ENCODE assay signal across 7 mouse cellular contexts in the genomic region with DNA sequence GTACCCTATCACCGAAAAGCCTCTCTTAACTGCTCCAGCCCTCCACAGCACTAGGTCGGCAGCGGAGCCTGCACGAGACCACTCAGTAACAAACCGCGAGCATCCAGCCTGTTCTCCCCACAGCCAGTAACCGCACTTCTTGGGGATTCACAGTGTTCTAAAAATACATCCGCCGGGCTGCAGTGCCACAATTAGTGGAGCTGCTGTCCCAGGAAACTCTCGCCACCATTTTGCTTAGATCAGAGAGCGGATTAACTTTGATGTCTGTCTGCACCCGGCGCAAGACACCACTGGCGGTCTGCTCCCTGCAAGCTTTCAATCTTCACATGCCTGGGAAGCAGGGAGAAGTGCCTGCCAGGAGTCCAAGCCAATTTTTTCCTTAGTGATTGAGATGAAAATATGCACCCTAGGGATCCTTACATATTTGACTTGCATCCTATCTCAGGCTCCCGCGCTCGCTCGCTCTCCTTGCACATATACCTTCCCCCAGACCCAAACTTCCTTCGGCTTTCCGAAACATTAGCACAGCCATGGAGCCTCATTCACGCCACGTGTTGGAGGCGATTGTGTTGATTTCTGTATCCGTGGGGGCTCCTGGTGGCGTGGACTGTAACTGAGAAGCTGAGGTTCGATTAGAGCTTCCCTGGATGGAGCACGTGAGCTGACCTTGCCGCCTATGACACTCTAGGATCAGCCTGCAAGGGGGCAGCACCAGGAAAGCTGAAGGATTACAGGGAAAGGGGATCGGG. TPM values are rescaled to one million over a fixed set of nuclear protein-coding genes. Genes with fewer than 3 reads are reported as not detected.
DNase-seq lines count a peak whose midpoint lies in the region; ATAC-seq lines count a peak whose summit lies in the region.

No protein-coding gene starts in this region.

- H3K9ac ChIP-seq in limb, embryonic 11.5 days (ENCODE audit: low read length) = peak overlapping the region; percentile 61
- peak overlapping the region; percentile 53 for H3K9ac ChIP-seq in midbrain, embryonic 16.5 days (ENCODE audit: low read depth, low read length)

- H3K9me3 ChIP-seq in megakaryocyte, embryonic 14.5 days = peaks cover 9% of the 10 kb centered on the region
- H3K9me3 ChIP-seq in limb, embryonic 11.5 days (ENCODE audit: control insufficient read depth, low read length) = no peaks in the 10 kb centered on the region
- no peaks in the 10 kb centered on the region for H3K9me3 ChIP-seq in midbrain, embryonic 16.5 days (replicated peaks; ENCODE audit: control insufficient read depth, low read length, poor library complexity, severe bottlenecking)

- no peak overlapping the region for H3K27ac ChIP-seq in limb, embryonic 11.5 days (replicated peaks; ENCODE audit: low read depth, low read length)
- H3K27ac ChIP-seq in midbrain, embryonic 16.5 days (ENCODE audit: low read length) = peak overlapping the region; percentile 64

- DNase-seq in cerebellum, postnatal 14 days = peak; percentile 45 to 48
- DNase-seq in frontal cortex, postnatal 14 days (ENCODE audit: low spot score in 2 of 2) = peak; percentile 27 to 32
- DNase-seq in limb, embryonic 11.5 days (ENCODE audit: low spot score) = peak; percentile 64
- DNase-seq in thymus, postnatal 4 days = peak; percentile 22

- no peak for ATAC-seq in megakaryocyte, adult 5-6 weeks (ENCODE audit: poor library complexity, severe bottlenecking)
- no peak for ATAC-seq in limb, embryonic 11.5 days (ENCODE audit: insufficient number of reproducible peaks, low FRiP score, low TSS enrichment, low read depth)
- peak; percentile 79 for ATAC-seq in midbrain, embryonic 16.5 days

- 4% methylated on average over 29 of the region's 29 CpGs for WGBS in limb, embryonic 11.5 days
- WGBS in midbrain, embryonic 16.5 days = 2% methylated on average over 29 of the region's 29 CpGs

- peak overlapping the region; percentile 85 for H3K4me3 ChIP-seq in megakaryocyte, embryonic 14.5 days (replicated peaks)
- H3K4me3 ChIP-seq in limb, embryonic 11.5 days (ENCODE audit: low read depth, low read length) = peak overlapping the region; percentile 29
- peak overlapping the region; percentile 36 for H3K4me3 ChIP-seq in midbrain, embryonic 16.5 days (ENCODE audit: low read depth, low read length)

- no peaks in the 10 kb centered on the region for H3K36me3 ChIP-seq in megakaryocyte, embryonic 14.5 days (replicated peaks; ENCODE audit: low read length)
- H3K36me3 ChIP-seq in limb, embryonic 11.5 days (ENCODE audit: control insufficient read depth, insufficient read depth, low read length) = no peaks in the 10 kb centered on the region
- H3K36me3 ChIP-seq in midbrain, embryonic 16.5 days (ENCODE audit: control insufficient read depth, insufficient read depth, low read length) = no peaks in the 10 kb centered on the region

- H3K4me1 ChIP-seq in megakaryocyte, embryonic 14.5 days = peaks cover 21% of the 10 kb centered on the region
- peaks cover 6% of the 10 kb centered on the region; the same call in 1 of the 2 replicates for H3K4me1 ChIP-seq in limb, embryonic 11.5 days (ENCODE audit: control insufficient read depth, insufficient read depth, low read length)
- peaks cover 9% of the 10 kb centered on the region; the same call in 1 of the 2 replicates for H3K4me1 ChIP-seq in midbrain, embryonic 16.5 days (ENCODE audit: control insufficient read depth, insufficient read depth, low read length)

- H3K27me3 ChIP-seq in megakaryocyte, embryonic 14.5 days (replicated peaks) = peaks cover 86% of the 10 kb centered on the region
- no peaks in the 10 kb centered on the region for H3K27me3 ChIP-seq in limb, embryonic 11.5 days (ENCODE audit: control insufficient read depth, insufficient read depth, low read length)
- H3K27me3 ChIP-seq in midbrain, embryonic 16.5 days (ENCODE audit: control insufficient read depth, insufficient read depth, low read depth, low read length) = no peaks in the 10 kb centered on the region; the same call in 1 of the 2 replicates

- H3K4me2 ChIP-seq in limb, embryonic 11.5 days (ENCODE audit: low read depth, severe bottlenecking) = peak overlapping the region; percentile 76
- peak overlapping the region; percentile 73 for H3K4me2 ChIP-seq in midbrain, embryonic 16.5 days (ENCODE audit: low read length)

RNA-seq across cellular contexts. Expression of a gene that starts 8.7 kb away (rescaled TPM):
- 34.9 and 143 TPM in 2 replicates for polyA plus RNA-seq in megakaryocyte, embryonic 14.5 days (2012; ENCODE audit: insufficient read depth, low replicate concordance)
- 67.6 and 71.7 TPM in 2 replicates for total RNA-seq in megakaryocyte, adult 5-6 weeks (2015)
- 43.3 and 55.5 TPM in 2 replicates for total RNA-seq in megakaryocyte, adult 5-6 weeks (2017)
- 58.1 and 59.0 TPM in 2 replicates for polyA plus RNA-seq in limb, embryonic 11.5 days (2014; fragmentation: Nextera tagmentation; extraction: Ambion mirVana)
- polyA plus RNA-seq in midbrain, embryonic 16.5 days (2015; fragmentation: Nextera tagmentation; extraction: Ambion mirVana) = 65.6 and 71.0 TPM in 2 replicates

RNA-seq across cellular contexts. Expression of a gene that starts 44.5 kb away (rescaled TPM):
- 0.08 TPM in 1 of 2 replicates, not detected in the other for polyA plus RNA-seq in megakaryocyte, embryonic 14.5 days (2012; ENCODE audit: insufficient read depth, low replicate concordance)
- total RNA-seq in megakaryocyte, adult 5-6 weeks (2015) = 0.04 TPM in 1 of 2 replicates, not detected in the other
- 0.04 TPM in 1 of 2 replicates, not detected in the other for total RNA-seq in megakaryocyte, adult 5-6 weeks (2017)
- polyA plus RNA-seq in limb, embryonic 11.5 days (2014; fragmentation: Nextera tagmentation; extraction: Ambion mirVana) = 1.2 and 1.5 TPM in 2 replicates
- polyA plus RNA-seq in midbrain, embryonic 16.5 days (2015; fragmentation: Nextera tagmentation; extraction: Ambion mirVana) = 6.8 and 7.3 TPM in 2 replicates

Comparison
In these comparisons a context has a peak if more than half of its experiments do, and no peak if none do; other contexts are left out.
1. H3K4me3 ChIP-seq: peak in every context shown above with its lines; median percentile 85 in megakaryocyte, embryonic 14.5 days; 36 in midbrain, embryonic 16.5 days; 29 in limb, embryonic 11.5 days.